ENCODE assay signal across 15 mouse cellular contexts in genomic region chr13:16022536-16022935, GRCm38 (mm10). TPM values are rescaled to one million over a fixed set of nuclear protein-coding genes. Genes with fewer than 3 reads are reported as not detected.
DNase-seq lines count a peak whose midpoint lies in the region; ATAC-seq and TF ChIP-seq lines count a peak whose summit lies in the region.
"Had no signal": no experiment of that assay in that cellular context is flagged by ENCODE, and none has a peak within 500 bp of the region (broad histone marks: within the 10 kb centered on the region; RNA-seq: fewer than 3 reads in every experiment).

No protein-coding gene starts in this region.

- intact Hi-C loops in heart, adult 2 months (cut with DNase I): no loop called here

- H3K9me3 ChIP-seq in limb, embryonic 14.5 days (ENCODE audit: control insufficient read depth, low read length): no peaks in the 10 kb centered on the region
- H3K9me3 ChIP-seq: forebrain, embryonic 13.5 days; lung, embryonic 15.5 days; neural tube, embryonic 12.5 days had no signal

- no peak for TF ChIP-seq EP300 in heart, adult 2 months (IDR thresholded peaks at IDR 0.05; ENCODE audit: insufficient read depth, low read depth, low read length)

- no peak overlapping the region for H3K9ac ChIP-seq in heart, adult 2 months (ENCODE audit: low read depth, low read length)
- H3K9ac ChIP-seq in limb, embryonic 14.5 days (ENCODE audit: low read depth, low read length, severe bottlenecking): no peak overlapping the region
- H3K9ac ChIP-seq: forebrain, embryonic 13.5 days; lung, embryonic 15.5 days; neural tube, embryonic 12.5 days had no signal

- no peak overlapping the region for H3K4me3 ChIP-seq in heart, adult 2 months
- no peak overlapping the region for H3K4me3 ChIP-seq in limb, embryonic 14.5 days (replicated peaks; ENCODE audit: low read length)
- H3K4me3 ChIP-seq: forebrain, embryonic 13.5 days; lung, embryonic 15.5 days; neural tube, embryonic 12.5 days had no signal

- H3K36me3 ChIP-seq in heart, adult 2 months (ENCODE audit: control insufficient read depth, insufficient read depth, low read length): no peaks in the 10 kb centered on the region
- peaks cover 8% of the 10 kb centered on the region; the same call in 1 of the 2 replicates for H3K36me3 ChIP-seq in limb, embryonic 14.5 days (ENCODE audit: control insufficient read depth, insufficient read depth, low read length)
- H3K36me3 ChIP-seq: lung, embryonic 15.5 days; neural tube, embryonic 12.5 days had no signal

- no peak overlapping the region for H3K27ac ChIP-seq in heart, adult 2 months
- 0 out of 2 replicates have a peak overlapping the region, but pooled peaks have one; percentile 6 for H3K27ac ChIP-seq in limb, embryonic 14.5 days (replicated peaks; ENCODE audit: low read depth, low read length)
- H3K27ac ChIP-seq: forebrain, embryonic 13.5 days; lung, embryonic 15.5 days; neural tube, embryonic 12.5 days had no signal

- no peaks in the 10 kb centered on the region for H3K4me1 ChIP-seq in heart, adult 2 months (ENCODE audit: control insufficient read depth, insufficient read depth, low read length)
- H3K4me1 ChIP-seq in limb, embryonic 14.5 days (ENCODE audit: control insufficient read depth, insufficient read depth, low read length): peaks cover 22% of the 10 kb centered on the region

- WGBS in heart, adult 2 months: 85% methylated on average over 8 of the region's 8 CpGs
- WGBS in limb, embryonic 14.5 days: 80% methylated on average over 8 of the region's 8 CpGs

- no peak for TF ChIP-seq CTCF in heart, adult 2 months (IDR thresholded peaks at IDR 0.05)

- TF ChIP-seq POLR2A in heart, adult 2 months (IDR thresholded peaks at IDR 0.05; ENCODE audit: insufficient read depth, low read depth, low read length): no peak
- TF ChIP-seq POLR2A in limb, embryonic 14.5 days (IDR thresholded peaks at IDR 0.05; ENCODE audit: borderline replicate concordance, extremely low read depth, insufficient read depth, insufficient read length): no peak

- no peak for ATAC-seq in limb, embryonic 14.5 days (ENCODE audit: low FRiP score, low read depth)

- H3K4me2 ChIP-seq in limb, embryonic 14.5 days (replicated peaks; ENCODE audit: low read depth, low read length, severe bottlenecking): no peak overlapping the region
- H3K4me2 ChIP-seq: forebrain, embryonic 13.5 days; lung, embryonic 15.5 days had no signal

- DNase-seq in heart, adult 11 months: peak; percentile 52
- DNase-seq in heart, adult 2 months: no peak
- DNase-seq in layer of hippocampus, postnatal 14 days (ENCODE audit: low spot score in 2 of 2): peak; percentile 32 to 44
- DNase-seq in layer of hippocampus, adult 9-10 months (ENCODE audit: low spot score): no peak
- peak; percentile 75 for DNase-seq in brain, adult 2 months (ENCODE audit: low read depth, low spot score)
- DNase-seq in limb, embryonic 14.5 days (ENCODE audit: low spot score): no peak
- DNase-seq in spleen, postnatal 10 days (ENCODE audit: low spot score in 2 of 2): no peak
- DNase-seq: cerebellum, adult 11-12 months; gastrocnemius, postnatal 25 days; heart, postnatal 14 days; kidney, adult 2 months; thymus, postnatal 25 days had no signal

- H3K27me3 ChIP-seq in heart, adult 2 months (ENCODE audit: control insufficient read depth, insufficient read depth, low read length): peaks cover under 1% of the 10 kb centered on the region; the same call in 1 of the 2 replicates
- peaks cover 6% of the 10 kb centered on the region; the same call in 1 of the 2 replicates for H3K27me3 ChIP-seq in limb, embryonic 14.5 days (ENCODE audit: control insufficient read depth, insufficient read depth, low read length)
- H3K27me3 ChIP-seq: lung, embryonic 15.5 days had no signal

- no peaks in the 10 kb centered on the region for H3K79me2 ChIP-seq in heart, adult 2 months (replicated peaks; ENCODE audit: control insufficient read depth, insufficient read depth, low read length)

RNA-seq across cellular contexts. Expression of gene Inhba, which starts 10.9 kb away (rescaled TPM):
- total RNA-seq in heart, adult 2 months (2021): 1 to 10 TPM; 2.5 TPM
- polyA plus RNA-seq in heart, adult 2 months (2012; rRNA removed): 0.61 and 0.85 TPM in 2 replicates
- 1 to 10 TPM; 4.7 to 4.9 TPM for total RNA-seq in layer of hippocampus, postnatal 14 days (2021)
- polyA plus RNA-seq in limb, embryonic 14.5 days (2012; rRNA removed): 5.2 and 5.7 TPM in 2 replicates
- 10.0 and 11.5 TPM in 2 replicates for polyA plus RNA-seq in limb, embryonic 14.5 days (2014; fragmentation: Nextera tagmentation; extraction: Ambion mirVana)

Comparison
In these comparisons a context has a peak if more than half of its experiments do, and no peak if none do; other contexts are left out.
1. DNase-seq: peak in heart, adult 11 months (single experiment), layer of hippocampus, postnatal 14 days (2 of 2) and brain, adult 2 months (single experiment); none in heart, adult 2 months (0 of 2), layer of hippocampus, adult 9-10 months (single experiment), limb, embryonic 14.5 days (single experiment) and spleen, postnatal 10 days (0 of 2).